In the genomic region with DNA sequence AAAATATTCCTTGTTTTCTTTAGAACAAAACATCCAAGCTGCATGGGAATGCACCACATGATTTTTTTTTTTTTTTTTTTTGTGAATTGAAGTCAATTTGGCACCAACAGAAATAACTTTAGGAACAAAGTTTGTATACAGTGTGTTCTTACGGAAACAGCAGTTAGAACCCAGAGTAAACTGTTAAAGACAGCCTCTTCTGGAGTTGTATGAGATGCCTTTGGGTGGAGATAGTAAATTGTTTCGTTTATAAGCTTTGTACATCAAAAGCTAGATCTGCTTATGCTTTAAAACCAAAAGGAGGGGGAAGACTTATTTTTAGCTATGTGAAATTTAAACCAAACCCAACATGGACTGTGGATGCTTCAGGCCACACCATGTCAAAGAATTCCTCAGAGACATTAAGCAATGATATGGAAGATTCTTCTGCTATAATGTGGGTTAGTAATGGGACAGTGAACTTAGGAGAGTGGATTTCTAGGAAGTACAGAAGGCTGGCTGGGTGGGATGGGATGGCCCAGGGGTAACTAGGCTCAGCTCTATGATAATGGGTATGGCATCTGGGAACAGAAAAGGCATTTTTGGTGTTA, we compare ENCODE assay signal across 25 mouse cellular contexts.
"Had no signal": no experiment of that assay in that cellular context is flagged by ENCODE, and none has a peak within 500 bp of the region (broad histone marks: within the 10 kb centered on the region; RNA-seq: fewer than 3 reads in every experiment).

No protein-coding gene starts in this region.

- H3K36me3 ChIP-seq: heart, embryonic 13.5 days; heart, embryonic 15.5 days; hindbrain, embryonic 13.5 days; hindbrain, embryonic 15.5 days; kidney, embryonic 15.5 days; limb, embryonic 13.5 days; limb, embryonic 15.5 days had no signal

- H3K4me1 ChIP-seq: heart, embryonic 15.5 days; hindbrain, embryonic 13.5 days; hindbrain, embryonic 15.5 days; limb, embryonic 13.5 days; limb, embryonic 15.5 days had no signal

- H3K4me3 ChIP-seq: heart, adult 2 months; heart, embryonic 13.5 days; heart, embryonic 15.5 days; hindbrain, embryonic 13.5 days; hindbrain, embryonic 15.5 days; kidney, embryonic 15.5 days; limb, embryonic 13.5 days; limb, embryonic 15.5 days had no signal

- H3K9ac ChIP-seq: heart, embryonic 13.5 days; heart, embryonic 15.5 days; hindbrain, embryonic 13.5 days; hindbrain, embryonic 15.5 days; kidney, embryonic 15.5 days; limb, embryonic 13.5 days; limb, embryonic 15.5 days had no signal

- H3K27ac ChIP-seq: heart, adult 2 months; heart, embryonic 13.5 days; heart, embryonic 15.5 days; hindbrain, embryonic 13.5 days; hindbrain, embryonic 15.5 days; hindbrain, postnatal 0 days; kidney, embryonic 15.5 days; kidney, postnatal 0 days; limb, embryonic 13.5 days; limb, embryonic 15.5 days had no signal

- H3K4me2 ChIP-seq: heart, embryonic 11.5 days; heart, embryonic 13.5 days; heart, embryonic 15.5 days; hindbrain, embryonic 13.5 days; hindbrain, embryonic 15.5 days; kidney, embryonic 15.5 days; limb, embryonic 13.5 days; limb, embryonic 15.5 days had no signal

- H3K27me3 ChIP-seq: heart, embryonic 13.5 days; heart, embryonic 15.5 days; hindbrain, embryonic 13.5 days; hindbrain, embryonic 15.5 days; kidney, embryonic 15.5 days; limb, embryonic 13.5 days; limb, embryonic 15.5 days had no signal

- ATAC-seq: hindbrain, postnatal 0 days; intestine, embryonic 16.5 days had no signal

- H3K9me3 ChIP-seq: heart, embryonic 13.5 days; heart, embryonic 15.5 days; hindbrain, embryonic 13.5 days; hindbrain, embryonic 15.5 days; kidney, embryonic 15.5 days; limb, embryonic 13.5 days; limb, embryonic 15.5 days had no signal

- DNase-seq: gastrocnemius, postnatal 14 days; gastrocnemius, postnatal 36 days; heart, adult 11 months; heart, adult 2 months; heart, postnatal 14 days; heart, postnatal 36 days; kidney, adult 11 months; kidney, adult 2 months; kidney, adult 9 months; kidney, postnatal 14 days; kidney, postnatal 36 days; layer of hippocampus, adult 9-11 months; layer of hippocampus, postnatal 36 days; left cerebral cortex, postnatal 4 days had no signal
